Mouse (Mus musculus): ENCODE data around the gene Selenow.

- TF ChIP-seq EP300 (IDR thresholded peaks at IDR 0.05; ENCODE audit: insufficient read depth, low read depth, low read length) (no peak), POLR2A (IDR thresholded peaks at IDR 0.05; ENCODE audit: insufficient read depth, low read depth, low read length) (no peak)
Observed at GRCm38 (mm10) chr7:15914751-15915150, 7.5 kb downstream of the Selenow start.

Data from heart, adult 2 months (tissue).